8 mouse cellular contexts compared by ENCODE assay signal in the genomic region with DNA sequence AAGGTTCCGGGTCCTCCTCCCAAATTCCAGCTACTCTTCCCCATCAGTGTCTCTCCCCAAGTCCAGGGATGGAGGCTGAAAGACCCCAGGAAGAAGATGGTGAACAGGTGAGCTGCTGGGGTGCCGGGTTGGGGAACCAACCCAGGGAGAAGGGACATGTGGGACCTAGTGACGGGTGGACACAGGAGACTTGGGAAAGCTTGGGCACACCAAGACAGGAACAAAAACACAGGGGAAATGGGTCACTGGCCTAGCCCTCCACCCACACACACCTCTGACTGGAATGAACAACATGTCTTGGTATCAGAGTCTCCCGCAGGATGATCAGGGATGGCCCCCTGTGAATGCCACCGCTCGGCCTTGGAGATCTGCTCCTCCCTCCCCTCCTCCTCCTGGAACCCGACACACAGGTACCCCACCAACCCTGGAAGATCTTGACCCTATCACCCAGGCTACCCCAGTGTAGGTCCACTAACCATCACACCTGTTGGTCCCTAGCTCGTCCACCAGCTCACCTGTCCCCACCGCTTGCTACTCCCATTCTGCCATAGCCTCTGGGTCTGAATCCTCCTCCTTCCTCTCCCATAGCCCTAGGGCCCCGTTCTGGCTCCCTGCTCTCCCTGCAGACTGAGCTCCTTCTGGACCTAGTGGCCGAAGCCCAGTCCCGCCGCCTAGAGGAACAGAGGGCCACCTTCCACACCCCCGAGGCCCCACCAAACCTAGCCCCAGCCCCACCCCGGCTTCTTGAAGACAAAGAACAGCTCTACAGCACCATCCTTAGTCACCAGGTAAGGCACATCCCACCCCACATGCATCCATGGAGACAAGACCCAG. TPM values are rescaled to one million over a fixed set of nuclear protein-coding genes. Genes with fewer than 3 reads are reported as not detected.
A peak's percentile ranks its signal among the peaks of the same experiment; 100 is the strongest.
DNase-seq lines count a peak whose midpoint lies in the region; ATAC-seq and TF ChIP-seq lines count a peak whose summit lies in the region.

No protein-coding gene starts in this region.

- H3K4me1 ChIP-seq in CH12.LX (ENCODE audit: control insufficient read depth in 1 of 2, insufficient read depth in 2 of 2), result peaks cover 8 to 49% of the 10 kb centered on the region in 2 experiments; a peak in 2 of 4 replicates
- H3K4me1 ChIP-seq in heart, embryonic 12.5 days (replicated peaks), result peaks cover 70% of the 10 kb centered on the region
- peaks cover 86% of the 10 kb centered on the region for H3K4me1 ChIP-seq in liver, embryonic 12.5 days

- intact Hi-C loops in gastrocnemius, adult 2 months (cut with DNase I), result no loop called here
- intact Hi-C loops in gastrocnemius, postnatal 14 days (cut with DNase I; ENCODE audit: low total_unique reads), result no loop called here

- H3K4me3 ChIP-seq in gastrocnemius, adult 2 months, result peak overlapping the region; percentile 88
- peak overlapping the region; percentile 51 to 88 (median 82) for H3K4me3 ChIP-seq in CH12.LX (replicated peaks in 1 of 3; ENCODE audit: low read depth in 2 of 3, low read length in 2 of 3, poor library complexity in 1 of 3)
- peak overlapping the region; percentile 14; the same call in 1 of the 2 replicates for H3K4me3 ChIP-seq in heart, embryonic 12.5 days
- H3K4me3 ChIP-seq in liver, embryonic 12.5 days, result peak overlapping the region; percentile 92

- peak overlapping the region; percentile 67 for H3K9ac ChIP-seq in CH12.LX (ENCODE audit: insufficient read depth, low read depth)
- H3K9ac ChIP-seq in heart, embryonic 12.5 days, result peak overlapping the region; percentile 98; the same call in 1 of the 2 replicates
- H3K9ac ChIP-seq in liver, embryonic 12.5 days, result peak overlapping the region; percentile 97

- no peak for TF ChIP-seq CTCF in gastrocnemius, adult 2 months (IDR thresholded peaks at IDR 0.05)
- no peak for TF ChIP-seq CTCF in CH12.LX (conservative IDR thresholded peaks at IDR 0.05 in 1 of 2, IDR thresholded peaks at IDR 0.05 in 1 of 2; ENCODE audit: low read depth in 2 of 2, low read length in 2 of 2)

- H3K4me2 ChIP-seq in CH12.LX (ENCODE audit: insufficient read depth, low read depth, poor library complexity, severe bottlenecking), result peak overlapping the region; percentile 73
- peak overlapping the region; percentile 76 for H3K4me2 ChIP-seq in heart, embryonic 12.5 days
- H3K4me2 ChIP-seq in liver, embryonic 12.5 days, result peak overlapping the region; percentile 99

- peak overlapping the region; percentile 97 for H3K27ac ChIP-seq in gastrocnemius, adult 2 months
- H3K27ac ChIP-seq in CH12.LX (ENCODE audit: insufficient read depth, low read depth), result peak overlapping the region; percentile 85
- peak overlapping the region; percentile 97 for H3K27ac ChIP-seq in heart, embryonic 12.5 days (ENCODE audit: poor library complexity, severe bottlenecking)
- H3K27ac ChIP-seq in liver, embryonic 12.5 days, result peak overlapping the region; percentile 89

- H3K36me3 ChIP-seq in CH12.LX (replicated peaks in 1 of 2; ENCODE audit: control insufficient read depth in 1 of 2, insufficient read depth in 1 of 2, low read length in 1 of 2), result peaks cover 11 to 22% of the 10 kb centered on the region in 2 experiments
- H3K36me3 ChIP-seq in heart, embryonic 12.5 days, result peaks cover 18% of the 10 kb centered on the region
- H3K36me3 ChIP-seq in liver, embryonic 12.5 days, result peaks cover 19% of the 10 kb centered on the region

- no peak for DNase-seq in gastrocnemius, adult 2 months
- DNase-seq in gastrocnemius, postnatal 14 days, result no peak
- no peak for DNase-seq in CH12.LX (ENCODE audit: extremely low read depth)
- DNase-seq in thymus, postnatal 14 days, result peak; percentile 53
- no peak for DNase-seq in embryo, embryonic 10 days (ENCODE audit: low spot score)
- no peak for DNase-seq in adrenal gland, postnatal 10 days

- no peaks in the 10 kb centered on the region for H3K27me3 ChIP-seq in CH12.LX (replicated peaks)
- H3K27me3 ChIP-seq in heart, embryonic 12.5 days (replicated peaks), result no peaks in the 10 kb centered on the region
- peaks cover 7% of the 10 kb centered on the region for H3K27me3 ChIP-seq in liver, embryonic 12.5 days (replicated peaks)

- no peak for TF ChIP-seq POLR2A in CH12.LX (IDR thresholded peaks at IDR 0.05; ENCODE audit: low read depth, low read length)

- in situ Hi-C loops in CH12.LX (cut with MboI; ENCODE audit: low pct_ligation_motif_present, low pct_unique_long_range_greater_than_20kb, low sequenced_read_pairs), result no loop called here

- no peak for TF ChIP-seq RAD21 in CH12.LX (IDR thresholded peaks at IDR 0.05; ENCODE audit: low read depth, low read length)

- WGBS in heart, embryonic 12.5 days, result 57% methylated on average over 15 of the region's 15 CpGs
- WGBS in liver, embryonic 12.5 days (ENCODE audit: insufficient replicate concordance), result 43% methylated on average over 15 of the region's 15 CpGs

- TF ChIP-seq EP300 in CH12.LX (IDR thresholded peaks at IDR 0.05; ENCODE audit: low read length), result no peak

- ATAC-seq in heart, embryonic 12.5 days (ENCODE audit: insufficient number of reproducible peaks, low FRiP score), result no peak
- ATAC-seq in liver, embryonic 12.5 days, result no peak

- dilution Hi-C loops in CH12.LX (cut with MboI; ENCODE audit: extremely low pct_ligation_motif_present, extremely low pct_unique_long_range_greater_than_20kb, low sequenced_read_pairs), result no loop called here

- no peaks in the 10 kb centered on the region; the same call in 1 of the 2 replicates for H3K79me2 ChIP-seq in CH12.LX (replicated peaks; ENCODE audit: control insufficient read depth, extremely low read depth, insufficient read depth, poor library complexity, severe bottlenecking)

- no peaks in the 10 kb centered on the region for H3K9me3 ChIP-seq in CH12.LX (replicated peaks; ENCODE audit: low read length)
- no peaks in the 10 kb centered on the region for H3K9me3 ChIP-seq in heart, embryonic 12.5 days (replicated peaks)
- no peaks in the 10 kb centered on the region for H3K9me3 ChIP-seq in liver, embryonic 12.5 days (replicated peaks)

TF ChIP-seq in CH12.LX, 34 proteins besides CTCF, POLR2A, EP300 and RAD21 (continues in another document):
- TF ChIP-seq UBTF (IDR thresholded peaks at IDR 0.05; ENCODE audit: low read depth, low read length) (no peak), USF2 (conservative IDR thresholded peaks at IDR 0.05; ENCODE audit: low read depth, low read length) (no peak), GABPA (IDR thresholded peaks at IDR 0.05; ENCODE audit: insufficient replicate concordance, low read depth, low read length) (no peak), TCF12 (IDR thresholded peaks at IDR 0.05; ENCODE audit: low read depth, low read length) (no peak), E2F4 (IDR thresholded peaks at IDR 0.05; ENCODE audit: insufficient replicate concordance, low read depth, low read length) (no peak), SIN3A (IDR thresholded peaks at IDR 0.05; ENCODE audit: low read length) (no peak), MXI1 (IDR thresholded peaks at IDR 0.05; ENCODE audit: low read depth, low read length) (no peak), USF1 (IDR thresholded peaks at IDR 0.05; ENCODE audit: low read depth, low read length) (no peak), JUN (IDR thresholded peaks at IDR 0.05; ENCODE audit: insufficient read depth, low read depth, low read length) (no peak)

RNA-seq across cellular contexts. Expression of gene Pbx2, which starts 0.7 kb away (rescaled TPM):
- total RNA-seq in gastrocnemius, adult 2 months (2021), result 10 to 100 TPM; 14.0 to 14.6 TPM
- 10 to 100 TPM; 17.3 to 17.9 TPM for total RNA-seq in gastrocnemius, postnatal 14 days (2021)
- total RNA-seq in CH12.LX (2012; rRNA removed) (34.8 and 41.0 TPM in 2 replicates), CH12.LX (2014; rRNA removed) (30.0 and 31.9 TPM in 2 replicates)
- polyA plus RNA-seq in CH12.LX (2012; ENCODE audit: insufficient read length, low read depth), result 41.7 and 50.5 TPM in 2 replicates
- 13.0 and 13.2 TPM in 2 replicates for polyA plus RNA-seq in heart, embryonic 12.5 days (2016; fragmentation: Nextera tagmentation; extraction: Ambion mirVana)
- 6.9 and 8.3 TPM in 2 replicates for polyA plus RNA-seq in liver, embryonic 12.5 days (2016; fragmentation: Nextera tagmentation; extraction: Ambion mirVana)
- total RNA-seq in adrenal gland, postnatal 10 days (2021), result 10 to 100 TPM; 39.0 to 52.4 TPM

RNA-seq across cellular contexts. Expression of gene Gpsm3, which starts 0.8 kb away (rescaled TPM):
- total RNA-seq in gastrocnemius, adult 2 months (2021), result 1 to 10 TPM; 1.8 to 2.4 TPM
- 1 to 10 TPM; 3.1 to 3.6 TPM for total RNA-seq in gastrocnemius, postnatal 14 days (2021)
- total RNA-seq in CH12.LX (2012; rRNA removed) (14.9 and 18.2 TPM in 2 replicates), CH12.LX (2014; rRNA removed) (8.5 and 13.0 TPM in 2 replicates)
- polyA plus RNA-seq in CH12.LX (2012; ENCODE audit: insufficient read length, low read depth), result 38.7 and 52.6 TPM in 2 replicates
- polyA plus RNA-seq in heart, embryonic 12.5 days (2016; fragmentation: Nextera tagmentation; extraction: Ambion mirVana), result 4.4 and 4.6 TPM in 2 replicates
- polyA plus RNA-seq in liver, embryonic 12.5 days (2016; fragmentation: Nextera tagmentation; extraction: Ambion mirVana), result 10.7 and 11.0 TPM in 2 replicates
- total RNA-seq in adrenal gland, postnatal 10 days (2021), result 10 to 100 TPM; 11.0 to 12.1 TPM

RNA-seq across cellular contexts. Expression of gene Ager, which starts 7.3 kb away (rescaled TPM):
- total RNA-seq in gastrocnemius, adult 2 months (2021), result under 1 TPM in 1 of 2 experiments, not detected in 1; 0.31 TPM
- total RNA-seq in gastrocnemius, postnatal 14 days (2021), result under 1 TPM; 0.44 to 0.55 TPM
- total RNA-seq in CH12.LX (2012; rRNA removed), result 0.76 and 0.81 TPM in 2 replicates
- total RNA-seq in CH12.LX (2014; rRNA removed), result 0.55 and 0.92 TPM in 2 replicates
- 3.5 and 4.1 TPM in 2 replicates for polyA plus RNA-seq in CH12.LX (2012; ENCODE audit: insufficient read length, low read depth)
- polyA plus RNA-seq in heart, embryonic 12.5 days (2016; fragmentation: Nextera tagmentation; extraction: Ambion mirVana), result 3.8 TPM in 2 replicates
- polyA plus RNA-seq in liver, embryonic 12.5 days (2016; fragmentation: Nextera tagmentation; extraction: Ambion mirVana), result 1.3 and 1.5 TPM in 2 replicates
- total RNA-seq in adrenal gland, postnatal 10 days (2021), result 1 to 10 TPM; 2.0 to 4.3 TPM

RNA-seq across cellular contexts. Expression of gene Rnf5, which starts 13.1 kb away (rescaled TPM):
- 10 to 100 TPM; 16.8 to 24.0 TPM for total RNA-seq in gastrocnemius, adult 2 months (2021)
- 10 to 100 TPM; 17.1 to 18.6 TPM for total RNA-seq in gastrocnemius, postnatal 14 days (2021)
- total RNA-seq in CH12.LX (2012; rRNA removed) (16.5 and 20.6 TPM in 2 replicates), CH12.LX (2014; rRNA removed) (6.5 and 8.4 TPM in 2 replicates)
- polyA plus RNA-seq in CH12.LX (2012; ENCODE audit: insufficient read length, low read depth), result 35.1 and 48.9 TPM in 2 replicates
- 123 and 126 TPM in 2 replicates for polyA plus RNA-seq in heart, embryonic 12.5 days (2016; fragmentation: Nextera tagmentation; extraction: Ambion mirVana)
- polyA plus RNA-seq in liver, embryonic 12.5 days (2016; fragmentation: Nextera tagmentation; extraction: Ambion mirVana), result 94.8 and 101 TPM in 2 replicates
- total RNA-seq in adrenal gland, postnatal 10 days (2021), result 10 to 100 TPM; 70.4 to 71.5 TPM

RNA-seq across cellular contexts. Expression of gene Agpat1, which starts 13.7 kb away (rescaled TPM):
- 10 to 100 TPM; 75.6 to 75.7 TPM for total RNA-seq in gastrocnemius, adult 2 months (2021)
- 10 to 100 TPM; 38.8 to 39.1 TPM for total RNA-seq in gastrocnemius, postnatal 14 days (2021)
- total RNA-seq in CH12.LX (2012; rRNA removed), result 39.3 and 47.4 TPM in 2 replicates
- 9.9 and 11.2 TPM in 2 replicates for total RNA-seq in CH12.LX (2014; rRNA removed)
- 37.7 and 44.4 TPM in 2 replicates for polyA plus RNA-seq in CH12.LX (2012; ENCODE audit: insufficient read length, low read depth)
- polyA plus RNA-seq in heart, embryonic 12.5 days (2016; fragmentation: Nextera tagmentation; extraction: Ambion mirVana), result 52.5 and 52.8 TPM in 2 replicates
- 31.2 and 31.7 TPM in 2 replicates for polyA plus RNA-seq in liver, embryonic 12.5 days (2016; fragmentation: Nextera tagmentation; extraction: Ambion mirVana)
- 10 to 100 TPM; 92.7 TPM for total RNA-seq in adrenal gland, postnatal 10 days (2021)

Comparison
In these comparisons a context has a peak if more than half of its experiments do, and no peak if none do; other contexts are left out.
1. H3K4me3 ChIP-seq: peak in every context shown above with its lines; median percentile 92 in liver, embryonic 12.5 days; 88 in gastrocnemius, adult 2 months; 82 in CH12.LX; 14 in heart, embryonic 12.5 days.